Comparison of ENCODE assay signal across 8 mouse cellular contexts in the genomic region with DNA sequence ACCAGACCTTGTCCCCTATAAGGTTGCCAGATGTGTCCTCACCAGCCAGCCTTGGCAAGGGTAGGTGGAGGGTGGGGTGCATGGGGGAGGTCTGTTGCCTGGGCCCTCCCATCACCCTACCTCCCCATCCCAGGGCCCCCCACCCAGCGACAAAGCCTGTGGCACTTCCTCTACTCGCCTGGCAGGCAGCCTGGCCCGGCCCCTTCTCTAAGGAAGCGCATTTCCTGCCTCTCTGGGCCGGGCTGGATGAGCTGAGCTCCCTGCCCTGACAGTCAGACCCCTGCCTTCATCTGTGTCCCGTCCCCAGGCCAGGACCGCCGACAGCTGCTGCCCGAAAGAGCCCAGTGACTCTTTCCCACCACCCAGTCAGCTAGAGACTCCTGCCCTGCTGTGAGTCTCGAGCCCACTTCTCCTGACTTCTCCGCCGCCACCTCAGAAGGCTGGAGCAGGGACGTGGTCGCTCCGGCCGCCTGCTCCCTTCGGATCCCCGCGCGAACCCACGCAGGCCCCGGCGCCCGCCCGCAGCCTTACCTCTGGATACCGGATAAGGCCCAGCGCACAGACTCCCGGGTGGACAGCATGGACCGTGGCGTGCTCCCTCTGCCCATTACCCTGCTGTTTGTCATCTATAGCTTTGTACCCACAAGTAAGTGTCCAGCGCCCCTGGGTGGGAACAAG. TPM values are rescaled to one million over a fixed set of nuclear protein-coding genes. Genes with fewer than 3 reads are reported as not detected.
DNase-seq lines count a peak whose midpoint lies in the region; ATAC-seq and TF ChIP-seq lines count a peak whose summit lies in the region.

A gene (plus strand): TSS at position 217 of the 678 bp plus-strand sequence.

- WGBS in neural tube, embryonic 11.5 days = 54% methylated on average over 30 of the region's 31 CpGs
- WGBS in hindbrain, embryonic 11.5 days = 53% methylated on average over 31 of the region's 31 CpGs

- H3K4me2 ChIP-seq in neural tube, embryonic 11.5 days (ENCODE audit: low read depth) = no peak within 1 kb of the TSS
- no peak within 1 kb of the TSS for H3K4me2 ChIP-seq in hindbrain, embryonic 11.5 days (replicated peaks; ENCODE audit: low read depth, low read length)

- H3K9me3 ChIP-seq in neural tube, embryonic 11.5 days (ENCODE audit: control insufficient read depth, low read length) = no peaks in the 10 kb centered on the region
- no peaks in the 10 kb centered on the region for H3K9me3 ChIP-seq in hindbrain, embryonic 11.5 days (ENCODE audit: control insufficient read depth, low read length)

- no peaks in the 10 kb centered on the region for H3K27me3 ChIP-seq in neural tube, embryonic 11.5 days (ENCODE audit: control insufficient read depth, insufficient read depth, low read length)
- no peaks in the 10 kb centered on the region for H3K27me3 ChIP-seq in hindbrain, embryonic 11.5 days (ENCODE audit: control insufficient read depth, insufficient read depth, low read length)
- no peaks in the 10 kb centered on the region for H3K27me3 ChIP-seq in testis, adult 2 months (ENCODE audit: control insufficient read depth, insufficient read depth, low read length)

- no peaks in the 10 kb centered on the region for H3K36me3 ChIP-seq in neural tube, embryonic 11.5 days (ENCODE audit: control insufficient read depth, insufficient read depth, low read length)
- H3K36me3 ChIP-seq in hindbrain, embryonic 11.5 days (ENCODE audit: control insufficient read depth, insufficient read depth, low read length) = no peaks in the 10 kb centered on the region
- H3K36me3 ChIP-seq in testis, adult 2 months (ENCODE audit: control insufficient read depth, insufficient read depth, low read length) = no peaks in the 10 kb centered on the region

- no peak within 1 kb of the TSS for H3K27ac ChIP-seq in neural tube, embryonic 11.5 days (ENCODE audit: low read depth, low read length)
- no peak within 1 kb of the TSS for H3K27ac ChIP-seq in hindbrain, embryonic 11.5 days (ENCODE audit: low read depth, low read length)
- H3K27ac ChIP-seq in testis, adult 2 months (ENCODE audit: control insufficient read depth, insufficient read depth, low read depth, low read length) = peak within 1 kb of the TSS; percentile 52

- no peak for ATAC-seq in neural tube, embryonic 11.5 days (ENCODE audit: insufficient read depth, low FRiP score, low TSS enrichment)
- no peak for ATAC-seq in hindbrain, embryonic 11.5 days (ENCODE audit: low FRiP score)
- no peak for ATAC-seq in cerebellum, adult (ENCODE audit: insufficient number of reproducible peaks, low FRiP score, low TSS enrichment)

- H3K4me1 ChIP-seq in neural tube, embryonic 11.5 days (ENCODE audit: control insufficient read depth, insufficient read depth, low read length) = no peaks in the 10 kb centered on the region
- no peaks in the 10 kb centered on the region for H3K4me1 ChIP-seq in hindbrain, embryonic 11.5 days (replicated peaks; ENCODE audit: control insufficient read depth, insufficient read depth, low read length)
- peaks cover 13% of the 10 kb centered on the region for H3K4me1 ChIP-seq in testis, adult 2 months (ENCODE audit: control insufficient read depth, insufficient read depth, low read length)

- TF ChIP-seq CTCF in testis, adult 2 months (IDR thresholded peaks at IDR 0.05; ENCODE audit: control insufficient read depth, insufficient read depth, insufficient replicate concordance, low read depth, low read length) = no peak

- H3K9ac ChIP-seq in neural tube, embryonic 11.5 days (ENCODE audit: low read length) = peak within 1 kb of the TSS; percentile 22; the same call in 1 of the 2 replicates
- H3K9ac ChIP-seq in hindbrain, embryonic 11.5 days (ENCODE audit: low read depth, low read length) = no peak within 1 kb of the TSS

- no peak; the same call in 1 of the 2 replicates for TF ChIP-seq POLR2A in testis, adult 2 months (IDR thresholded peaks at IDR 0.05; ENCODE audit: control insufficient read depth, low read depth, low read length)

- peak within 1 kb of the TSS; percentile 18; the same call in 1 of the 2 replicates for H3K4me3 ChIP-seq in neural tube, embryonic 11.5 days (ENCODE audit: low read depth, low read length)
- H3K4me3 ChIP-seq in hindbrain, embryonic 11.5 days (ENCODE audit: low read depth, low read length) = peak within 1 kb of the TSS; percentile 6; the same call in 1 of the 2 replicates
- peak within 1 kb of the TSS; percentile 65 for H3K4me3 ChIP-seq in testis, adult 2 months (ENCODE audit: control insufficient read depth, low read depth, low read length)

- DNase-seq in neural tube, embryonic 11.5 days (ENCODE audit: low spot score) = no peak
- no peak for DNase-seq in neural tube, embryonic 10.5 days (ENCODE audit: extremely low spot score, low spot score)
- DNase-seq in gastrocnemius, adult 18-20 months (ENCODE audit: low spot score) = peak; percentile 62
- DNase-seq in hindbrain, embryonic 11.5 days (ENCODE audit: low spot score) = no peak
- no peak for DNase-seq in left cerebral cortex, adult 8-10 months (ENCODE audit: low spot score in 2 of 2)
- DNase-seq in lung, postnatal 36 days = peak; percentile 92

RNA-seq across cellular contexts. Expression of the gene that starts here (rescaled TPM):
- 24.5 and 26.8 TPM in 2 replicates for polyA plus RNA-seq in neural tube, embryonic 11.5 days (2014; fragmentation: Nextera tagmentation; extraction: Ambion mirVana)
- 10 to 100 TPM; 21.1 to 34.1 TPM for total RNA-seq in gastrocnemius, adult 18-20 months (2021)
- polyA plus RNA-seq in hindbrain, embryonic 11.5 days (2014; fragmentation: Nextera tagmentation; extraction: Ambion mirVana) = 18.1 and 23.1 TPM in 2 replicates
- 10 to 100 TPM; 19.5 to 22.0 (median 21.4) TPM for total RNA-seq in left cerebral cortex, adult 8-10 months (2022)
- 6.5 and 7.9 TPM in 2 replicates for polyA plus RNA-seq in testis, adult 2 months (2012; rRNA removed)

Comparison
In these comparisons a context has a peak if more than half of its experiments do, and no peak if none do; other contexts are left out.
1. DNase-seq: peak in gastrocnemius, adult 18-20 months (single experiment) and lung, postnatal 36 days (single experiment); none in neural tube, embryonic 11.5 days (single experiment), neural tube, embryonic 10.5 days (single experiment), hindbrain, embryonic 11.5 days (single experiment) and left cerebral cortex, adult 8-10 months (0 of 2).
2. H3K4me3 ChIP-seq: peak in every context shown above with its lines; median percentile 65 in testis, adult 2 months; 18 in neural tube, embryonic 11.5 days; 6 in hindbrain, embryonic 11.5 days.